Mouse (Mus musculus) left cerebral cortex, postnatal 4 days (tissue): ENCODE results near the gene Rpl26. TPM values are rescaled to one million over a fixed set of nuclear protein-coding genes. Genes with fewer than 3 reads are reported as not detected.

ENCODE experiments used
- DNase-seq: peaks from one replicate; pipeline ENCODE4 v3.0.0-alpha.2; 2022
- intact Hi-C: fragments of 180-260 bp; cut with DNase I; formaldehyde crosslinking; loops from one replicate; pipeline ENCODE4 v1.15.1; 2025
- total RNA-seq, 2 experiments: library from RNA; stranded (reverse); gene quantifications; 2 replicates each; pipeline ENCODE4 v1.2.3; 2021

Gene Rpl26
- total RNA-seq, 2 experiments from 2014 or later: 866 to 875 TPM

- DNase-seq: no peak
- intact Hi-C loops: no loop called here
These were observed 12.7 kb upstream of the Rpl26 start for GRCm38 (mm10) chr11:68888653-68889052.

DNA sequence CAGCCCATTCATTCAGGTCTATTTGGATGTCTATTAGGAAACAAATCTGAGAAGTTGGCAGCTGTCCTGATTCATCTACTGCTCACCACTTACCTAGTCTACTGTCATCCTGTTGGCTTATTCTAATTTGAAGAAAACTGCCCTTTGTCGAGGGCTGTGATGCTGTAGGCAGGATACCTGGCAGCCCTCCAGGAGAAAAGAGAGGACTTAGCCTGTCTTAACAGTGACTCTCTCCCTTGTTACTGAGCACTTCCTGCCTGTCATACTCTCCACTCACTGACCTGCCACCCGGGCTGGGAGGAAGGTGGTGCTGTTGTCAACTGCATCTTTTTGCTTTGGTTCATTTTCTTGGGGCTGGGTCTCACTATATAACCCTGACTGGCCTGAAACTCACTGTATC lies 10.8 kb upstream of the Rpl26 start:
- DNase-seq: no peak
- intact Hi-C loops: no loop called here

DNA sequence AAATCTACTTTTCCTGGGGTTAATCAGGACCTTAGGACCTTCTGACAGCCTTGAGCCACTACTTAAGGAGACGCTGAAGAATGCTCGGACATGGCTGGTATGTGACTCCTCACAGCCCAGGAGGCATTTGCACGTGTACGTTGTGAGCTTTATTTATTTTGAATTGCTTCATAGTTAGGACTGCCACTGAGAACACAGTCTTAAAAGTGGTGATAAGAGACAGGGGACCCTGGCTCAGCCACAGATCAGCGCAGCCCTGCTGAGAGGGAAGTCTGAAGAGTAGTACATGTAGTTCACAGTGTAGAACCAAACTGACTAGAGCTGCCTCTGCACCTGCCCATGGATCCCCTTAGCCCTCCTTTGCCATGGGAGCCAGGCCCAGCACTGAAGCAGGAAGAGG lies 9.6 kb upstream of the Rpl26 start:
- DNase-seq: no peak
- intact Hi-C loops: no loop called here

DNA sequence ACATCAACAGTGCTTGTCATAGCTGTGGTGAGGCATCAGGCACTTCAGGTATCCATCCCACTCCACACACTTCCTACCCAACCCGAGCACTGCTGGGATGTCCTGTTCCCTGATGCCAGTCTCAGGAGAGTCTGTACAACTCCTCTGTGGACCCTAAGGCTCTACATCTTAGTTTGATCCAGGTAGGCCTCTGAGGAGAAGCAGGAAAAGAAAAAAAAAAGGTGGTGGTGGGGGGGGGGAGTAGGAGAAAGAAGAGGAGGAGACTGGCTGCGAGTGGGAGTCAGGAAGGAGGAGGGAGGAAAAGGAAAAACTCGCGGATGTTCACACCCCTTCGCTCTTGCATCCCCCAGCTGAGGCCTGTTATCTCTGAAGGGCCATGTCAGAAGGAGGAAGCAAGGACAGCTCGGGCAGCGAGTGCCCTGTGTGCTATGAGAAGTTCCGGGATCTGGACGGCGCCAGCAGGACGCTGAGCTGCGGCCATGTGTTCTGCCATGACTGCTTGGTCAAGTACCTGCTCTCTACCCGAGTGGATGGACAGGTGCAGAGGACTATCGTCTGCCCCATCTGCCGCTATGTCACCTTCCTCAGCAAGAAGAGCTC lies 9.1 kb upstream of the Rpl26 start:
- DNase-seq: no peak
- intact Hi-C loops: no loop called here

DNA sequence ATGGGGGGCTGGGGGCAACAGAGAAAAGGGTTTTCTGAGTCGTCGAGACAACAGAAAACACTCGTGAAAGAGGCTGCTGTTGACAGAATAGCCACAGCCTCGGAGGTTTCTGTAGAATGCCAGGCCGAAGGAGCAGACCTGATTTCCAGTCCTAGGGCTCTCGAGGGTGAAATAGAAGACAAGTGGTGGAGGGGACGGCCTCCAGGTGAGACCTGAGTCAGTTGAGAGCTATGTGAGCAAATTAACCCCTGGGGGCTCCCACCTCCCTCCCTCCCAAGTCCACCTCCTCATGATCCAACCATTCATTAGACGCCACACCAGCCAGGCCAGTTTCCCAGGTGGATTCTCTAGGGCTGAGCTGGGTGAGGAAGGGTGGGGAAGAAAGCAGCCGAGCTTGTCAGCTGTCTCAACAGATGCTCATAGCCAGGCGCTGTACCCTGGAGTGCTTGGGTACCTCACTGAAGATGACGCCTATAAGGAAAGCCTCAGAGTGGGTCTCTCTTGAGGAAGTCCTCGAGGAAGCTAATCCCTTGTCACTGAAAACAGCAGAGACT lies 7.4 kb upstream of the Rpl26 start:
- intact Hi-C loops: no loop called here

DNA sequence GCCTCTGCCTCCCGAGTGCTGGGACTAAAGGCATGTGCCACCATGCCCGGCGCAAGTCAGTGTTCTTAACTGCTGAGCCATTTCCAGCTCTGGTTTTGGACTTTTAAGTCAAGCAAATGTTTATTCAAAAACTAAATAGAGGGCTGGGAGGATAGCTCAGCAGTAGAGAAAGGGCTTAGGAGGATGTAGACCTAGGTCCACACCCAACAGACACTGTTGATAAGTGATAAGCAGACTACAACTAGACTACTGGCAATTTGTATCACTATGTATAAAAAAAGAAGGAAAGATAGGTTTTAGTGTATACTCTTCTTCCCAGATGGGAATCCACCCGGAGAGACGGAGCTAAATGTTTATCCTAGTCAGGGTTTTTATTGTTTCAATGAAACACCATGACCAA lies 5.1 kb upstream of the Rpl26 start:
- no peak for DNase-seq
- intact Hi-C loops: no loop called here

More for the DNA sequence above, 7.4 kb upstream of the Rpl26 start:
- no peak for DNase-seq

GRCm38 (mm10) chr11:68897120-68897519 lies 4.3 kb upstream of the Rpl26 start:
- DNase-seq: no peak
- intact Hi-C loops: no loop called here

DNA sequence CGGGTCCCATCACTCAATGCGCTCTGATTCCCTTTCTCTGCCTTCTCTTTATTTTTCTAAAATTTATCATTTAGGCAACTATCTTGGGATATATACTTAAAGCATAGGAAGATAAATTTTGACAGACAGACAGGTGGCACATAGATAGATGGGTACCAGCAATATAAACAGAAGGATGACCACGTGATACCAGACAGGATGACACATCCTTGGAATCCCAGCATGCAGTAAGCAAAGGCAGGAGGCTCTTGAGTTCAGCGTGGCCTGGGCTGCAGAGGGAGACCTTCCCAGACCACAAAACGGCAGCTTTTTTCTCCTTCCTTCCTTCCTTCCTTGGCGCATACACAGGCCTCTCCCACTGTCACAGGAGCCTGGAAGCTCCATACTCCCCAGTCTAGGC lies 3.5 kb upstream of the Rpl26 start:
- intact Hi-C loops: no loop called here
- no peak for DNase-seq

- intact Hi-C loops: no loop called here
- no peak for DNase-seq
These were observed 2.6 kb upstream of the Rpl26 start for GRCm38 (mm10) chr11:68898790-68899189.

DNA sequence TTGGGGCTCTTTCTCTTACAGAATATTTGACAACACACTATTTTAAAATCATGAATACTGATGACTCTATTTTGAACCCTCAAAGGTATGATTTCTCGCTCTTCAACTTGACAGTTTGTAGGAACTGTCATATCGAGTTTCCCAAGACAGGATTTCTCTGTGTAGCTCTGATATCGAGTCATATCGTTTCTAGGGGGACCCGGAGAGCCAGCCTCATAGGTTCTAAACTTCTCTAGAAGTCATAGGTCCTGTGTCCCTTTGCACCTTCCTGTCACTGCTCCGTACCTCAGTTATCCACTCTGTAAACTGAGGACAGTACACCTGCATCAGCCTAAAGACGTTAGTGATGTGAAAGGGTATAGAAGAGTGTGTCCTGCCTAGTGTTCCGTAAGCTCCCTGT lies 1.6 kb upstream of the Rpl26 start:
- no peak for DNase-seq
- intact Hi-C loops: loop anchor here (5.0 kb wide), 1 partner anchor 82 kb away; no protein-coding TSS in a partner anchor

GRCm38 (mm10) chr11:68900519-68901350 lies 648 bp upstream of the Rpl26 start:
- no peak for DNase-seq
- intact Hi-C loops: loop anchor here (5.0 kb wide), 1 partner anchor 82 kb away; no protein-coding TSS in a partner anchor

- intact Hi-C loops: loop anchor here (5.0 kb wide), 1 partner anchor 80 kb away; no protein-coding TSS in a partner anchor
- no peak for DNase-seq
These were observed 623 bp downstream of the Rpl26 start for GRCm38 (mm10) chr11:68902047-68902364.

DNA sequence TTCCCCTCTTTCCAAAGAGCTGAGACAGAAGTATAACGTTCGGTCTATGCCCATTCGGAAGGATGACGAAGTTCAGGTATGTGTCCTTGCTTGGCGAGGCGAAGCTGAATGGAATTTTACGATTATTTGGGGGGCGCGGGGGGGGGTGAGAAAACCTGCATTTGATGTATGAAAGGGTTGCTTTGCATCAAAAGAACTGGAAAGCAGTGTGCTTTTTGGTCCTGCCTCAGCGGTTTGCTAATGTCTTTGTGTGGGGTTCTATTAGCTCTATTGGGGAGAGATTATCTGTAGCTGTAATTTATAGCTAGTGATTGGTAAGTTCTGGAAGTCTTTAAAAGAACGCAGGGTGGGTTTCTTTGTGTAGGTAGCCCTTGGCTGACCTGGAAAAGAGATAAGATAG lies 984 bp downstream of the Rpl26 start:
- no peak for DNase-seq
- intact Hi-C loops: loop anchor here (5.0 kb wide), 1 partner anchor 80 kb away; no protein-coding TSS in a partner anchor

DNA sequence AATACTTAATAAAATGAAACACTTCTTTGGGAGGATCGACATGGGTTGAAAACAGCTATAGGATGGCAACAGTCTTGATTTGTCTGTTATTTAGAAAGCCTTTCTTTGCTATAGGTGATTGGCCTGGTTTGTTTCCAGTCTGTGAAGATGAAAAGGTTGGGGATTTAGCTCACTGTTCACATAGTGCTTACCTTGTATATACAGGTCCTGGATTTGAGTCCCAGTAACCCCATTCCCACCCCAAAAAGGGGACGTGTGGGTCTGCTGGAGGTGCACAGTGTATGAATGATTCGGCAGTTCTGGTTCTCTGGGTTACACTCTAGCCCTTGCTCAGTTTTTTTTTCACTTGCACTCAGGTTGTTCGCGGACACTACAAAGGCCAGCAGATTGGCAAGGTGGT lies 1.4 kb downstream of the Rpl26 start:
- no peak for DNase-seq
- intact Hi-C loops: loop anchor here (5.0 kb wide), 1 partner anchor 79 kb away; no protein-coding TSS in a partner anchor

GRCm38 (mm10) chr11:68903775-68904174 lies 2.4 kb downstream of the Rpl26 start:
- DNase-seq: no peak

DNA sequence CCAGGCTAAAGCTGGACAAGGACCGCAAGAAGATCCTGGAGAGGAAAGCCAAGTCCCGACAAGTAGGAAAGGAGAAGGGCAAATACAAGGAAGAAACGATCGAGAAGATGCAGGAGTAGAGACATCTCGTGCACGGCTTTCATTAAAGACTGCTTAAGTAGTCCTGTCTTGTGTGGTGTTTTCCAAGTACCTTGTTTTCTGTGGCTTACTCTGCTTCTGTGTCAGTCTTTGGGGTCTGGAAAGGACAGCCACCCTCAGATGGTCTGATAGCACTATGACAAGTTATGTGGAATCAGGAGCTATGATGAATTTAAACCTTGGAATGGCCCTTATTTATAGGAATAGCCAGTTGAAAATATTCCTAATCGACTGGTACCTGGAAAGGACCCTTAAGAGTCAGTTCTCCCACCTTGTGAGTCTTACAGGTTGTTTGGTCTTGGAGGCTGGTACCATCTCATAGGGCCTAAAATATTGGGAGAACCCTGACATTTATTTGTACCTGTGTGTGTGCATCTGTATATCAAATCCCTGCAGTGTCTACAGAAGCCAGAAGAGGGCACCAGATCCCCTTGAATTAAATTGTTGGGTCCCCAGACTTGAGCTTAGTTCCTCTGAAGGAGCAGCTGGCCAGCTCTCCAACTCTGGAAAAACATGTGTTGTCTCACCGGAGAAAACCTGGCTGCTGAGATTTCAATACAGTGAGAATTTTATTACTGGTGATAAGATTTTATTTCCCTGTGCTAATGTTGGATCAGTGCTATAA lies 3.2 kb downstream of the Rpl26 start:
- intact Hi-C loops: loop anchor here (5.0 kb wide), 1 partner anchor 78 kb away; no protein-coding TSS in a partner anchor

More at GRCm38 (mm10) chr11:68903775-68904174, 2.4 kb downstream of the Rpl26 start:
- intact Hi-C loops: loop anchor here (5.0 kb wide), 1 partner anchor 79 kb away; no protein-coding TSS in a partner anchor

DNA sequence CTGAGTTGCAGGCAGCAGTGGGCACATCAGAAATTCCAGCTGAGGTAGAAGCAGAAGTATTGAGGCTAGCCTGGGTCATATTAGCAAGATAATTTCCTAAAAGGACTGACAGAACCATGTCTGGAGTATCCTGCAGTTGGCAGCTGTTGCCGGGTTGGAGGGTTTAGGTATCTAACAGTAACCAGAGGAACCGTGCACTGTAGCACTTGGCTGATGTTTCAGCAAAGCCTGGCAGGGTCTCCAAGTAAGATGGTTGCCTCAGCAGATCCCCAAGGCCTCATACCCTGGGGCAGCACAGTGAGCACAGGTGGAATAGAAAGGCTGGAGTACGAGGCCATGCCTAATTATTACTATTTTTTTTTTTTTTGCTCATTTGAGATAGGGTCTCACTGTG lies 3.8 kb downstream of the Rpl26 start:
- DNase-seq: no peak
- intact Hi-C loops: no loop called here

More for the DNA sequence above, 3.2 kb downstream of the Rpl26 start:
- peak; percentile 75 for DNase-seq

DNA sequence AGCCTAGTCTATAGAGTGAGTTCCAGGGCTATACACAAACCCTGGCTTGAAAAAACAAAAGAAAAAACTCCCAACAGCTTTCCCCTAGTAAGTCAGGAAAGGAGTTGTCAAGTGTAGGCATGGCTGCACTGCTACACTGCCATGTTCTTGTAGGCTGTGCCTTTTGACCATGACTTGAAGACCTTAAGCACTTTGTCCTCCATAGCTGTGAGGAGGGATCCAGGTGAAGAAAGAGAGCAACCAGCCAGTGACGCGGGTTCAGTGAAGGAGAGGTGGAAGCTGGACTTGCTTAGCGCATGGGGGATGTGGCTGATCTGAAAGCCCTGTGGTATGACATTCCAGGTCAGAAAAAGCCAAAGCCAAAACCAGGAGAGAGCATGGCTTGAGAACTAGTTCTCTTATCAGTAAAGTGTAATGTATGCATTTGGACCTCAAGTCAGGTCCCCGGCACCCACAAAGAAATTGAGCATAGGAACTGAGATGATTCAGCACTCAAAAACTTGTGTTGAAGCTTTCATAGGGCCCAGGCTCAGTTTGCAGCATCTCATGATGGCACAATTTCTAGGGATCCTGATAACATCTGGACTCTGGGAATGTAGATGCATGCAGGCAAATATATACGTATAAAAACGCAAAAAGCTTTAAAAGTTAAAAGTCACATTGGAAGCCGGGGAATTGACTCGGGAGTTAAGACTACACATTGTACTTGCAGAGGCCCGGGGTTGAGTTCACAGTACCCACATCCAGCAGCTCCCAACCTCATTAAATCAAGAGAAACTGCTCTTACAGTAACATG lies 4.5 kb downstream of the Rpl26 start:
- intact Hi-C loops: no loop called here
- DNase-seq: no peak

DNA sequence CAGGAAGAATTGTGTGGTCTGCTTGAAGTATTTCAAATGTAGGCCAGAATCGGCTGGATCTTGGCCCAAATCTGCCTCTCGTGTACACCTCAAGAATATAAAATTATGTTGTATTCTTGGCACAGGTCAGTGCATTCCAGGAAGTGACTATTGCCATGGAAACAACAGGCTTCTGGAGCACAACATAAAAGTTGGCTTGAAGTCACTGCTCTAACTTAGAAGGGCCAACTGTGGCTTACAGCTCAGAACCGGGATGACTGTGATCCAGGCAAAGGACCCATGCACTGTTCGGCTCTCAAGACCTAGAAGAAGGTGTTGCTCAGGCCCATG lies 5.0 kb downstream of the Rpl26 start:
- peak; percentile 26 for DNase-seq
- intact Hi-C loops: no loop called here

DNA sequence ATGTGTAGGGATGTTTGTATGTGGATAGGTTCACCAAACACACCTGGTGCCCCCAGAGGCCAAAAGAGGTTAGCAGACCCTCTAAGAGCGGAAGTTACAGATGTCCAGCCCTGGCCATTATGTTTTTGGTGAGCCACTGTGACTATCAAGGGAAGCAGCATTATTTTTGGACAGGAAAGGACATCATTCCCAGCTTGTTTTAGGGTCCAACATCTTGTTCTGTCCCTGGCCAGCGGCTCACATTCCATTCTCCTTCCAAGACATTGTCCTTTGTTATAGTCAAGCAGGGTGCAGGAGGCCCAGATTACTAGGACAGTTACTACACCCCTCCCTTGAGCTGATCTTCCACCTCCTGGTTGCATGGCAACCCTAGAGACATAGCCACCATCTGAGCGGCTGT lies 5.9 kb downstream of the Rpl26 start:
- intact Hi-C loops: no loop called here
- DNase-seq: no peak
